Mouse (Mus musculus) limb, embryonic 14.5 days (tissue): ENCODE results near the gene Sp4. TPM values are rescaled to one million over a fixed set of nuclear protein-coding genes. Genes with fewer than 3 reads are reported as not detected.

ENCODE experiments used
- ATAC-seq: fragments of 200-750 bp; cut with Nextera tagmentation; 2 replicates; pipeline ENCODE4 v1.8.0; 2017; ENCODE audit warnings: low read depth, moderate number of reproducible peaks, moderate TSS enrichment; ENCODE audit not compliant: low FRiP score
- DNase-seq: peaks from one replicate; pipeline ENCODE4 v3.0.0-alpha.2; 2015; ENCODE audit warnings: low spot score
- H3K27ac ChIP-seq: fragments of 300-500 bp; sonication (generic); replicated peaks from 2 replicates; pipeline ENCODE4 v1.5.1; 2014; ENCODE audit warnings: low read depth, mild to moderate bottlenecking, low read length, moderate library complexity, mixed read lengths
- H3K27me3 ChIP-seq: fragments of 300-500 bp; sonication (generic); 2 replicates; pipeline ENCODE4 v1.6.1; 2014; ENCODE audit warnings: low read length, mixed read lengths; ENCODE audit not compliant: control insufficient read depth, insufficient read depth
- H3K36me3 ChIP-seq: fragments of 300-500 bp; sonication (generic); 2 replicates; pipeline ENCODE4 v1.6.1; 2014; ENCODE audit warnings: mild to moderate bottlenecking, low read length, moderate library complexity, mixed read lengths; ENCODE audit not compliant: control insufficient read depth, insufficient read depth
- H3K4me1 ChIP-seq: fragments of 300-500 bp; sonication (generic); 2 replicates; pipeline ENCODE4 v1.6.1; 2014; ENCODE audit warnings: antibody characterized with exemption, low read length, mixed read lengths; ENCODE audit not compliant: control insufficient read depth, insufficient read depth
- H3K4me2 ChIP-seq: fragments of 300-500 bp; sonication (generic); replicated peaks from 2 replicates; pipeline ENCODE4 v1.6.1; 2014; ENCODE audit warnings: low read depth, mild to moderate bottlenecking, low read length, moderate library complexity; ENCODE audit not compliant: severe bottlenecking
- H3K4me3 ChIP-seq: fragments of 300-500 bp; sonication (generic); replicated peaks from 2 replicates; pipeline ENCODE4 v1.5.1; 2014; ENCODE audit warnings: low read length
- H3K9ac ChIP-seq: fragments of 300-500 bp; sonication (generic); 2 replicates; pipeline ENCODE4 v1.6.1; 2014; ENCODE audit warnings: mild to moderate bottlenecking, low read depth, low read length, moderate library complexity; ENCODE audit not compliant: severe bottlenecking
- H3K9me3 ChIP-seq: fragments of 300-500 bp; sonication (generic); 2 replicates; pipeline ENCODE4 v1.6.1; 2016; ENCODE audit warnings: low read length; ENCODE audit not compliant: control insufficient read depth
- POLR2A ChIP-seq: fragments of 200-500 bp; IDR thresholded peaks from 2 replicates; pipeline ENCODE4 v1.8.0; 2012; ENCODE audit warnings: inconsistent platforms, mild to moderate bottlenecking, moderate library complexity, borderline replicate concordance; ENCODE audit not compliant: insufficient read depth, insufficient read length; ENCODE audit errors: extremely low read depth
- WGBS: fragments of 180-500 bp; shearing (Covaris S2); extraction: QIAGEN DNeasy Blood & Tissue Kit; methylation state at CpG from one replicate; pipeline ENCODE4 v1.1.7; 2014; 5-methylcytosine and 5-hydroxymethylcytosine counted together
- polyA plus RNA-seq, 2 experiments: library from polyadenylated mRNA; depleted of rRNA in 1 of 2; stranded (reverse) in 1 of 2; unstranded in 1 of 2; fragments of >200 nt; fragmentation: Nextera tagmentation in 1 of 2; extraction: Ambion mirVana in 1 of 2; gene quantifications; 2 replicates each; pipeline versions ENCODE4 v1.2.1 to v1.2.3; 2012 to 2014

The Sp4 gene
- polyA plus RNA-seq, 2 experiments: 5.9 to 8.0 TPM

- no peak overlapping the region for H3K4me3 ChIP-seq
- 76% methylated on average over 5 of the region's 5 CpGs for WGBS
- H3K36me3 ChIP-seq: no peaks in the 10 kb centered on the region
- DNase-seq (no peak), ATAC-seq (no peak)
- no peaks in the 10 kb centered on the region for H3K27me3 ChIP-seq
- no peaks in the 10 kb centered on the region for H3K9me3 ChIP-seq
- no peak overlapping the region for H3K27ac ChIP-seq
- TF ChIP-seq POLR2A: no peak
- no peak overlapping the region for H3K4me2 ChIP-seq
- H3K4me1 ChIP-seq: no peaks in the 10 kb centered on the region
- H3K9ac ChIP-seq: no peak overlapping the region
Measured at GRCm38 (mm10) chr12:118276385-118276784, 24.9 kb downstream of the Sp4 start.

- no peak overlapping the region for H3K4me3 ChIP-seq
- no peak overlapping the region for H3K27ac ChIP-seq
- H3K9ac ChIP-seq: no peak overlapping the region
- DNase-seq (no peak), ATAC-seq (no peak)
- no peak overlapping the region for H3K4me2 ChIP-seq
- H3K4me1 ChIP-seq: no peaks in the 10 kb centered on the region
- peaks cover 5% of the 10 kb centered on the region for H3K36me3 ChIP-seq
- no peaks in the 10 kb centered on the region for H3K9me3 ChIP-seq
- no peaks in the 10 kb centered on the region for H3K27me3 ChIP-seq
- TF ChIP-seq POLR2A: no peak
Measured at GRCm38 (mm10) chr12:118264905-118265304, 36.3 kb downstream of the Sp4 start.

GRCm38 (mm10) chr12:118263878-118264277, 37.4 kb downstream of the Sp4 start:
- Histone ChIP-seq H3K9me3 (no peaks in the 10 kb centered on the region), H3K9ac (no peak overlapping the region), H3K27me3 (no peaks in the 10 kb centered on the region), H3K4me2 (no peak overlapping the region), H3K36me3 (peaks cover 5% of the 10 kb centered on the region), H3K4me3 (no peak overlapping the region), H3K27ac (no peak overlapping the region), H3K4me1 (no peaks in the 10 kb centered on the region)
- 59% methylated on average over 1 of the region's 1 CpGs for WGBS
- no peak for TF ChIP-seq POLR2A
- DNase-seq: no peak
- ATAC-seq: no peak

- TF ChIP-seq POLR2A: no peak
- no peaks in the 10 kb centered on the region for H3K9me3 ChIP-seq
- no peak overlapping the region for H3K4me3 ChIP-seq
- no peaks in the 10 kb centered on the region for H3K27me3 ChIP-seq
- DNase-seq (no peak), ATAC-seq (no peak)
- 28% methylated on average over 1 of the region's 1 CpGs for WGBS
- no peaks in the 10 kb centered on the region for H3K4me1 ChIP-seq
- H3K36me3 ChIP-seq: peaks cover 11% of the 10 kb centered on the region
- H3K4me2 ChIP-seq: no peak overlapping the region
- H3K27ac ChIP-seq: no peak overlapping the region
- no peak overlapping the region for H3K9ac ChIP-seq
Measured at GRCm38 (mm10) chr12:118255292-118255782, 45.9 kb downstream of the Sp4 start.

GRCm38 (mm10) chr12:118221182-118221581, 80.1 kb downstream of the Sp4 start:
- H3K4me2 ChIP-seq: no peak overlapping the region
- DNase-seq (no peak), ATAC-seq (no peak)
- no peaks in the 10 kb centered on the region for H3K9me3 ChIP-seq
- no peaks in the 10 kb centered on the region for H3K36me3 ChIP-seq
- H3K27ac ChIP-seq: no peak overlapping the region
- no peaks in the 10 kb centered on the region for H3K27me3 ChIP-seq
- H3K4me1 ChIP-seq: no peaks in the 10 kb centered on the region
- no peak overlapping the region for H3K4me3 ChIP-seq
- H3K9ac ChIP-seq: no peak overlapping the region
- WGBS: 51% methylated on average over 3 of the region's 3 CpGs
- TF ChIP-seq POLR2A: no peak

- H3K4me3 ChIP-seq: no peak overlapping the region
- ATAC-seq (no peak), DNase-seq (no peak)
- no peaks in the 10 kb centered on the region for H3K9me3 ChIP-seq
- H3K4me1 ChIP-seq: no peaks in the 10 kb centered on the region
- no peaks in the 10 kb centered on the region for H3K27me3 ChIP-seq
- no peak overlapping the region for H3K9ac ChIP-seq
- H3K27ac ChIP-seq: no peak overlapping the region
- H3K36me3 ChIP-seq: no peaks in the 10 kb centered on the region
- H3K4me2 ChIP-seq: no peak overlapping the region
- no peak for TF ChIP-seq POLR2A
Measured at GRCm38 (mm10) chr12:118220062-118220461, 81.2 kb downstream of the Sp4 start.
